Mouse (Mus musculus) midbrain, embryonic 12.5 days (tissue): ENCODE results near the gene Ets1. TPM values are rescaled to one million over a fixed set of nuclear protein-coding genes. Genes with fewer than 3 reads are reported as not detected.

Source experiments
- ATAC-seq: fragments of 200-750 bp; cut with Nextera tagmentation; 2 replicates; pipeline ENCODE4 v1.8.0; 2017; ENCODE audit warnings: low read depth, moderate TSS enrichment, moderate library complexity; ENCODE audit not compliant: low FRiP score
- H3K27ac ChIP-seq: fragments of 300-500 bp; sonication (generic); replicated peaks from 2 replicates; pipeline ENCODE4 v1.5.1; 2016; ENCODE audit warnings: mild to moderate bottlenecking
- H3K27me3 ChIP-seq: fragments of 300-500 bp; sonication (generic); 2 replicates; pipeline ENCODE4 v1.6.1; 2016; ENCODE audit warnings: mild to moderate bottlenecking
- H3K36me3 ChIP-seq: fragments of 300-500 bp; sonication (generic); 2 replicates; pipeline ENCODE4 v1.6.1; 2016
- H3K4me1 ChIP-seq: fragments of 300-500 bp; sonication (generic); 2 replicates; pipeline ENCODE4 v1.6.1; 2016
- H3K4me2 ChIP-seq: fragments of 300-500 bp; sonication (generic); replicated peaks from 2 replicates; pipeline ENCODE4 v1.6.1; 2016; ENCODE audit warnings: mild to moderate bottlenecking, moderate library complexity
- H3K4me3 ChIP-seq: fragments of 300-500 bp; sonication (generic); 2 replicates; pipeline ENCODE4 v1.5.1; 2016; ENCODE audit warnings: mild to moderate bottlenecking
- H3K9ac ChIP-seq: fragments of 300-500 bp; sonication (generic); replicated peaks from 2 replicates; pipeline ENCODE4 v1.6.1; 2016; ENCODE audit warnings: mild to moderate bottlenecking, moderate library complexity
- H3K9me3 ChIP-seq: fragments of 300-500 bp; sonication (generic); 2 replicates; pipeline ENCODE4 v1.6.1; 2016; ENCODE audit warnings: mild to moderate bottlenecking
- WGBS: fragments of 180-500 bp; shearing (Covaris S2); methylation state at CpG from one replicate; pipeline ENCODE4 v1.1.7; 2016; 5-methylcytosine and 5-hydroxymethylcytosine counted together
- polyA plus RNA-seq: library from polyadenylated mRNA; unstranded; fragments of >200 nt; fragmentation: Nextera tagmentation; extraction: Ambion mirVana; gene quantifications from 2 replicates; pipeline ENCODE4 v1.2.1, GENCODE M21; 2016

Ets1 gene
- polyA plus RNA-seq, 1 experiment from 2014 or later, result 26.3 TPM

DNA sequence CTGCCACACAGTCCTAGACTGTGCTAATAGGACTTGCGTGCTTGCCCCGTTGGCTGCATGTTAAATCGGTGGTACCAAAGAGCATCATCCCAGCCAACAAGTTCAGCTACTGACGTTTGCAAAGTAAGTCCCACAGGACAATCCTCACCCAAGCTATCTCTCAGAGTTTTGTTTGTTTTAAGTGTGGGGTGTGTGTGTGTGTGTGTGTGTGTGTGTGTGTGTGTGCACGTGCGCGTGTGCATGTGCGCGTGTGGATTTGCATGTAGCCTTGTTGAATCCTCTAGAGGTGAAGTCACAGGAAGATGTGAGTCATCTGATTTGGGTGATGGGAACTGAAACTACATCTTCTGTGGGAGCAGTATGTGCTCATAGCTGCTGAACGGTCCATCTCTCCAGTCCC is 16.1 kb downstream of the Ets1 start:
- Histone ChIP-seq H3K4me1 (no peaks in the 10 kb centered on the region), H3K9ac (no peak overlapping the region), H3K9me3 (no peaks in the 10 kb centered on the region), H3K27ac (no peak overlapping the region), H3K4me3 (no peak overlapping the region), H3K27me3 (peaks cover 16% of the 10 kb centered on the region), H3K36me3 (no peaks in the 10 kb centered on the region), H3K4me2 (no peak overlapping the region)
- WGBS, result 92% methylated on average over 10 of the region's 10 CpGs
- ATAC-seq, result no peak

DNA sequence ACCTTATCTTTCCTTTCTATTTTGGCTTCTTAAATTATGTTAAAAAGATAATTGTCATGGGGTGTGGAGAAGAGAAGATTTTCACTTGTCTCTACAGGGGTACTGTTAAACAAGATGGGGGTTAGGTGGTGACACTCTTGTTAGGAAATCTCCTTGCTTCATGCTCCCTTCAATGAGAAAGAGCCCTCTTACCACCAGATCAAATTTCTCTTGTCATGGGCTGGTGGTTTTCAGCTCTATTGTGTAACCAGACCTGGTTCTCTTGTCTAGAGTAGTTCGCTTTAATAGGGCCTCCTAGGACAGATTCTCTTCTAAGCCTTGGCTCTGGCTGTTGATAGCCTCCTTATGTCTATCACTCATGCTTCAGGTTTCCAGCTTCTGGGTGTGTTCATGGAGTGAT is 18.3 kb downstream of the Ets1 start:
- Histone ChIP-seq H3K4me3 (no peak overlapping the region), H3K36me3 (no peaks in the 10 kb centered on the region), H3K9ac (no peak overlapping the region), H3K27ac (no peak overlapping the region), H3K4me2 (no peak overlapping the region), H3K9me3 (no peaks in the 10 kb centered on the region), H3K27me3 (peaks cover 10% of the 10 kb centered on the region), H3K4me1 (no peaks in the 10 kb centered on the region)
- ATAC-seq, result no peak
- WGBS, result 80% methylated on average over 1 of the region's 1 CpGs

DNA sequence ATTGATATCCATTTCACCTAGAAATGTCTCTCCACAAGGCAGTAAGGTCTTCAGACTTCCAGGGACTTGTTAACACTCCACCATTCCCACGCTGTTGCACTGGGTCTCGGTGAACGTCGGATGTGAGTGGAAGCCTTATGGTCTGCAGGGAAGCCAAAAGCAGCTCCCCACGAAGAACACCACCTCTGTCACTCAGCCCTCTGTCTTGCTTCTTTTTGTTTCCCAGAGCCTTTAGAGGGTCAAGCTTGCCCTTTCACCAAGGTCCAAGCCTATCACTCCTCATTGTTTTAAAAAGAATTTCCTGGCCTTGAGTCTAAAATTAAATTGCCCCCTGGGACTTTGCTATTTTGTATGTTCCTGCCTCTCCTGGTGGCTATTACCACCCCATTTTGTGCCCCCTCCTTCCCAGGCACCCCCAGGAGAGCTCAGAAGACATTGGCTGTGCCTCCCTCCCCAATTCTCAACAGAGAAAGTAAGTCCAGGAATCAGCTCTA is 20.4 kb downstream of the Ets1 start:
- 85% methylated on average over 5 of the region's 5 CpGs for whole genome bisulfite sequencing
- Histone ChIP-seq H3K9ac (no peak overlapping the region), H3K9me3 (no peaks in the 10 kb centered on the region), H3K36me3 (no peaks in the 10 kb centered on the region), H3K27me3 (peaks cover 16% of the 10 kb centered on the region), H3K4me1 (no peaks in the 10 kb centered on the region), H3K27ac (no peak overlapping the region), H3K4me3 (no peak overlapping the region), H3K4me2 (no peak overlapping the region)
- no peak for ATAC-seq

DNA sequence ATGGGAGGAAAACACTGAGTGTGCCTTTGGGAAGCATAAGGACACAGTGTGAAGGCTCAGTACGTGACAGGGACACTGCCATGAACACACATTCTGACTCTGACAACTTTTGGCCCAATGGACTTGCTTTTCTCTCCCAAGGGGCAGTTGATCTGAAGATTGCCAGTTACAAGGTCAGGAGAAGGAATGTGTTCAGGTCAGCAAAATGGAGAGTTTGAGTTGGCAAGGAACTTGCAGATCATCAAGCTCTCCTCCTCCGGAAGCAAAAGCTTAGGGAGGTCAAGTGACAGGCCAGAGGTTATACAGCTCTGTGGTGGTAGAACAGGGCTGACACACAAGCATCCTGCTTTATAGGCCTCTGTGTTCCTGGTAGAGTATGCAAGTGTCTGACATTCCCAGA is 21.1 kb downstream of the Ets1 start:
- no peaks in the 10 kb centered on the region for H3K4me1 ChIP-seq
- no peak overlapping the region for H3K27ac ChIP-seq
- H3K36me3 ChIP-seq, result no peaks in the 10 kb centered on the region
- no peak overlapping the region for H3K4me2 ChIP-seq
- no peaks in the 10 kb centered on the region for H3K9me3 ChIP-seq
- H3K4me3 ChIP-seq, result no peak overlapping the region
- WGBS, result 65% methylated on average over 2 of the region's 2 CpGs
- peaks cover 20% of the 10 kb centered on the region for H3K27me3 ChIP-seq
- ATAC-seq, result no peak
- H3K9ac ChIP-seq, result no peak overlapping the region

DNA sequence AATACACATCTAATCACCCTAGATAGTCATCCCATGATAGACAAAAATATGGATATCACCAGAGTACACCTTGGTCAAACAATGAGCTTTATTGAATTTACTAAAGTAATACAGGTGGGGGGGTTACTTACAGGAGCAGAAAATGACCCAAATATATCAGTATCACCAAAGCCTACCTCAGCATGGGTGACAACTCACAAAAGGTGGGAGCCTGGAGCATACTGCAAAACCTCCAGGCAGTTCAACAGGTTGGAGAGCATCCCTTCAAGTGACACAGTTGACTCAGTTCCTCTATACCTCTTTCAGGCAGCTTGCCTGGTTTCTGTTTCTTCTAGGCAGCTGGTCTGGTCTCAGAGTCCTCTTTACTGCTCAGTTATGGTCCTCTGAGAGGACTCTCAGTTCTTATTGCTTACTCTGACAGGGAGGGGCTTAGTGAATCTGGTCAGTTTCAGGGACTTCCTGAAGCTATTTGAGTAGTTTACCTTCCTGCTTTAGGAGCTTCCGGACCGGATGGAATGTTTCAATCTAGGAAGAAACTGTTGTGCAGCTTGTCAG is 24.5 kb downstream of the Ets1 start:
- Histone ChIP-seq H3K4me1 (no peaks in the 10 kb centered on the region), H3K9me3 (no peaks in the 10 kb centered on the region), H3K4me3 (no peak overlapping the region), H3K9ac (no peak overlapping the region), H3K27me3 (peaks cover 31% of the 10 kb centered on the region), H3K4me2 (no peak overlapping the region), H3K27ac (no peak overlapping the region), H3K36me3 (no peaks in the 10 kb centered on the region)
- no peak for ATAC-seq
- 94% methylated on average over 2 of the region's 2 CpGs for WGBS

DNA sequence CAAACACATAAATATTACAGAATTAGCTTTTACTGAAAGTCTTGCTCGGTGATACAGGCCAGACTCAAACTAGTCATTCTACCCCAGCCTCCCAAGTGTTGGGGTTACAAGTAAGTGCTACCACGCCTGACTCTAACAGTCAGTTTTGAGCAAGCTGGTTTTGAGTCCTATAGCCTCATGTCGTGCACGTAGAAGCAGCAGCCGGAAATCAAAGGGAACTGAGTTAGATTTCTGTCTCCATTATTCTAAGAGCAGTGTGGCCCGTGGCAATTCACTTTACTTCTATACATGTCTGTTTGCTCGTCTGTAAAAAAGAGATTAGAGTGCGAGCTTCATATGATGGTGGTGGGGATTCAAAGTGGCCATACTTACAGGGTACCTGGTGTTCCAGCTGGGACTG is 25.1 kb downstream of the Ets1 start:
- H3K27ac ChIP-seq, result no peak overlapping the region
- 83% methylated on average over 8 of the region's 8 CpGs for WGBS
- no peak overlapping the region for H3K9ac ChIP-seq
- no peak for ATAC-seq
- H3K4me3 ChIP-seq, result no peak overlapping the region
- no peaks in the 10 kb centered on the region for H3K9me3 ChIP-seq
- H3K4me1 ChIP-seq, result no peaks in the 10 kb centered on the region
- peaks cover 35% of the 10 kb centered on the region for H3K27me3 ChIP-seq
- no peaks in the 10 kb centered on the region for H3K36me3 ChIP-seq
- H3K4me2 ChIP-seq, result no peak overlapping the region

DNA sequence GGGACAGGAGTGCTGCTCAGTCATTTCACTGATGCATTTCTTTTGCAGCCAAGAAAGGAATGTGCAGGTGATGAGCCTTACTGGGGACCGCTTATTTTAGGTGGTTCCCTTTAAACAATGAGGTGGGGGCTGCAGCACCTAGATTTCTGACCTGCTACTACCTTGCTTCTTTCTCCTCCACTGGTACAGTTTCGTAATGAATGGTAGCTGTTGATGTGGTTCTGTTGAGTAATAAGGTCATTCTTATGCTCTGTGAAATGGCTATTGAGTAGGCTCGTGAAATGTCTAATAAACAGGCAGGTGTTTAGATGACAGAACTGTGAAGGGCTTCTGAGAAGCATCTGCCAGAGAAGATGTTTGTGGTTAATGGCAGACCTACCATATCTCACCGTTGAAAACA is 25.5 kb downstream of the Ets1 start:
- Histone ChIP-seq H3K27me3 (peaks cover 36% of the 10 kb centered on the region), H3K36me3 (no peaks in the 10 kb centered on the region), H3K4me2 (no peak overlapping the region), H3K9me3 (no peaks in the 10 kb centered on the region), H3K9ac (no peak overlapping the region), H3K4me3 (no peak overlapping the region), H3K4me1 (no peaks in the 10 kb centered on the region), H3K27ac (no peak overlapping the region)
- WGBS, result 89% methylated on average over 4 of the region's 4 CpGs
- ATAC-seq, result no peak

DNA sequence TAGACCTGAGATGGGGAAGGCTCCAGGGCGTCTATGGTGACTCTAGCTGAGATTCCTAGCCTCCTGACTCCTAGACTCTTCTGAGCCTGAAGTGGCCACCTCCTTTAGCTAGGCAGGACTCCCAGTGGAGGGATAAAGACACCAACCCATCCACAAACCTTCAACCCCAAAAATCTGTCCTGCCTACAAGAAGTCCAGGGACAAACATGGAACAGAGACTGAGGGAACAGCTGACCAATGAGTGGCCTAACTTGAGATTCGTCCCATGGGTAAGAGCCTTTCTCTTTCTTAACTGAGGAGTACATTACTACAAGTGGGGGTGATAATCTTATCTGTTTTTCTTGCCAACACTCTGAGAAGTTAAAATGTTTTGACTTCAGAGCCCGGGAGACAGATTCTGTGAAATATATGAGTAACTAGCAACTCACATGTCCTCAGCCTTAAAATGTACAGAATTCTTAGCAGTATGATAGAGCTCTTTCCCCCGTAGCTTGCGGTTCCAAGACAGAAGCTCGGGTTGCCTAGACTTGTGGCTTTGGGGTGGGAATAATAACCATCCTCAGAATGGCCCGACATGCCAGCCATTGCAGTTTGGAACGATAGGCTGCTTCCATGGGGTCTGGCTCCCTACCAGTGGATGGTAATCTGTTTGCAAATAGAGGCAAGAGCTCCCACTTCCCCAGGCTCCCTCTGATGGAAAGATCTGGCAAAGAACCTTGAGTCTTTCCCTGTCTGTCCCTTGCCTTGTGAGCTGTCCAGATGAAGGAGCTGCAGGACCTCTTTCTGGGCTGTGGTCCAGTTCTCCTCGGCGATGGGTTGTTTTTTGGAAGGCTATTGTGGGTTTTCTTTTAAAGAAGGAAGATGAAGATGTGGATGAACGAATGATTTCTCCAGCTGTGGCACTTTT is 30.8 kb downstream of the Ets1 start:
- Histone ChIP-seq H3K4me1 (peaks cover 20% of the 10 kb centered on the region), H3K27me3 (peaks cover 64% of the 10 kb centered on the region), H3K36me3 (no peaks in the 10 kb centered on the region), H3K27ac (no peak overlapping the region), H3K9me3 (no peaks in the 10 kb centered on the region), H3K4me2 (no peak overlapping the region), H3K9ac (no peak overlapping the region), H3K4me3 (no peak overlapping the region)
- no peak for ATAC-seq
- 74% methylated on average over 11 of the region's 11 CpGs for WGBS

DNA sequence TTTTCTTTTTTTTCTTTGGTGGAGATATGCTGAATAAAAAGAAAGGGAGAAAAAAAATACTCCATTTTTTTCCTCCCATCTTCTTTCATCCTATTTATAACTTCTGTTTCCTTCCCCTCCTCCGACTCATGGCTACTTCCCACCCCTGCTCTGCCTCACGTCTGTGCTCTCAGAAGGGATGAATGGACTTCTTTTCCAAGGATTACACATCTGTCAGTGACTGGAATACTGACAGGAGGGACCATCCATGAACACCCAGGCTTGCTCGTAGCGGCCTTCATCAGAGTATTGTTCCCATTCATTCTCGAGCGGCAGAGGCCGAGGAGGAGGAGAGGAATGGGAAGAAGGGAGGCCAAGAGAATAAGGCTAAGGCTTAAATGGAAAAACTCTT is 31.5 kb downstream of the Ets1 start:
- 20% methylated on average over 7 of the region's 7 CpGs for WGBS

DNA sequence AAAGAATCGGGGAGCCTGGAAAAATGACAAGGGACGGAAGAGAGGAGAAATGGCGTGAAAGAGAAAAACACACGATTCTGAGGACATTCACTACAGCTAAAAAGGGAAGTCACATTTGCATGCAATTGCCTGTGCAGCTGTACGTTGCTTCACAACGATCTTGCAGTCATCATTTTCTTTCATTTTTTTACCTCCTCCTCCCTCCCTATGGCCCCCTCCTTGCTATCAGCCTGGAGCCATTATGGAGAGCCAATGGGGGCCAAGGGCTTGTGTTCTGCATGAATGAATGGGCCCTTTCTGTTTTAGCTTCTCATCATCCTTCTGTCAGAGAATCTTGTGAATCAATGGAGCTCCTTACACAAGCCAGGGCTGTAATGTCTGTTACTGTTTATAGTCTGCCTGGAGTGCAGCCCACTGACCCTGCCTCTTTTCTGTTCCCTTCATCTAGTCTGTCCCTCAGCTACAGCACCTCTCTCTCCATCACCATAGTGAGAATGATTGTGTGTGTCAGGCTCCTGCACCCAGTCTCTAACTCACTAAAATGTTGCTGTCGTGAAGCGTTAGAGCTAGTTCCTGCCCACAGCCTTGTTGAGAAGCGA is 32.2 kb downstream of the Ets1 start:
- H3K4me2 ChIP-seq, result 0 out of 2 replicates have a peak overlapping the region, but pooled peaks have one; percentile 7
- peak; percentile 51 for ATAC-seq
- H3K9me3 ChIP-seq, result no peaks in the 10 kb centered on the region
- H3K4me3 ChIP-seq, result no peak overlapping the region
- H3K9ac ChIP-seq, result no peak overlapping the region
- H3K4me1 ChIP-seq, result peaks cover 32% of the 10 kb centered on the region
- H3K27me3 ChIP-seq, result peaks cover 75% of the 10 kb centered on the region
- H3K27ac ChIP-seq, result no peak overlapping the region
- no peaks in the 10 kb centered on the region for H3K36me3 ChIP-seq
- 65% methylated on average over 9 of the region's 9 CpGs for WGBS

More for the DNA sequence above, 31.5 kb downstream of the Ets1 start:
- peaks cover 26% of the 10 kb centered on the region for H3K4me1 ChIP-seq
- H3K27ac ChIP-seq, result no peak overlapping the region
- ATAC-seq, result no peak
- no peak overlapping the region for H3K9ac ChIP-seq
- no peaks in the 10 kb centered on the region for H3K36me3 ChIP-seq
- H3K4me2 ChIP-seq, result 0 out of 2 replicates have a peak overlapping the region, but pooled peaks have one; percentile 7
- H3K4me3 ChIP-seq, result no peak overlapping the region
- H3K9me3 ChIP-seq, result no peaks in the 10 kb centered on the region
- H3K27me3 ChIP-seq, result peaks cover 68% of the 10 kb centered on the region

DNA sequence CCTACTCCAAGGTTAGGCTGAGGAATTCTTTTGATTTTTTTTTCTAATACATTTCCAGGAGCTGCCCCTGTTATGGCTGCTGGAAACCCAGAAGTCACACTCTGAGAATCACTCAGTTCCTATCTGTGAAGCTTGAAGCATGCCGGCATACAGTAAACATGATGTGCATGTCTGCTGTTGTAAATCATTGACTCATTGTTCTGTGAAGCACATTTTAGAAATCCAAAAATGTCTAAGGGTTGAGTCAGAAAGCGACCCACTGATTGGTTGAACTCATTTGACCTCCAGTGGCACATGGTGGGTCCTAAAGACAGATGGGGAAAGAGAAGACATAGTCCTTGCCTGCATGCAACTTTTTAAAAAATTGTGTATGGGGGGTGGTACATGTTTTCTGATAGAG is 33.4 kb downstream of the Ets1 start:
- no peaks in the 10 kb centered on the region for H3K36me3 ChIP-seq
- no peak overlapping the region for H3K9ac ChIP-seq
- no peaks in the 10 kb centered on the region for H3K9me3 ChIP-seq
- H3K27ac ChIP-seq, result no peak overlapping the region
- H3K27me3 ChIP-seq, result peaks cover 84% of the 10 kb centered on the region
- no peak for ATAC-seq
- H3K4me2 ChIP-seq, result no peak overlapping the region
- no peak overlapping the region for H3K4me3 ChIP-seq
- H3K4me1 ChIP-seq, result peaks cover 32% of the 10 kb centered on the region
- WGBS, result 82% methylated on average over 2 of the region's 2 CpGs
